Mouse (Mus musculus): ENCODE results near the gene Acacb.

The Acacb gene

DNA sequence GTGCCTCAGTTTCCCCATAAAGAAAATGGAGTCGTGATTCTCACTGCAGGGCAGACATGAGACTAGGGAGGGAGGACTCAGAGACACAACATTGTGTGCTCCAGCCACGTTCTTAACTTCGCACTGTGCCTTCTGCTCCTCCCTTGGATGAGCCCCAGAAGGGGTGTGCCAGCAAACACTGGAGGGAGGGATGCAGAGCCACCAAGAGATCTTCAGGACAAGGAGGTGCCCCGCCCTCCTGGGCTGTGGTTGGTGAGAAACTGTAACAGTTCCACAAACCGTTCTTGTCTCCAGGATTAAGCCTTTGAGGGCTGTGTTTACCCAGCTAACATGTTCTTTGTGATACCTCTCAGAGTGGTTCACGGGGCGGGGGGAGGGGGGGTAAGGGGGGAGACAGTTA lies 122.3 kb downstream of the Acacb start:
- DNase-seq (ENCODE audit: low read depth): no peak

DNA sequence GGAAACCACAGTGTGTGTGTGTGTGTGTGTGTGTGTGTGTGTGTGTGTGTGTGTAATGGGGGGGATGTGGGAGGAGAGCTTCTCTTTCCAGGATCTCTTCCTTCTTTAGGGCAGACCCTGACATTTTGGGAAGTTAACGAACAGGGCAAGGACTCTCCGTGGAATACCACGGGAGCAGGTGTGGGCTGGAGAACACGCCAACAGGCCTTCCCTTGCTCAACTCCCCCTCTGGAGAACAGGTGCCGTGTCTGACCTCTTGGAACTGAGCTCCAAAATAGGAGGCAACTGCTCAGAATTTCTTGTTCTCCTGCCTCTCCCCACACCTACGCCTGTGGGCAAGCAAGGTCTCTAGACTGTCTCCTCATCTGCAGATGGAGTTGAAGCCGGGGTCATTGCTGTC lies 123.2 kb downstream of the Acacb start:
- DNase-seq (ENCODE audit: low read depth): no peak

DNA sequence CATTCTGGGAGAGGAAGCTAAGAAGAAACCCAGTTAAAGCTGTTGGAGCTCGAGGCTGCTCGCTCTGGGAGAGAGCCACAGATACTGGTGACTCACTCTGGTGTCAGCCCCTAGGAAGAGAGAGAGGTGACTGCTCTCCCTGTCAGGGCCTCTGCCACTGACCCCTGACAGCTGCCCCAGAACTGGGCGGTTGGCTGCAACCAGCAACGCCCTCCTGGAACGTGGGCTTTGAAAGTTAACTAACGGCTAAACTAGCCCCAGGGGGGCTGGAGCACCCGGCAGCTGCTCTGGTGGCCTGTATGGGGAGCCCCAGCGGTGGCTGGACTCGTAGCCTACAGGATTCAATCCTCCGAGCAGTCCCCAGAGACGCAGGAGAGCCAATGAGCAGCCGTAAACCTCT lies 123.6 kb downstream of the Acacb start:
- peak; percentile 47 for DNase-seq (ENCODE audit: low read depth)

DNA sequence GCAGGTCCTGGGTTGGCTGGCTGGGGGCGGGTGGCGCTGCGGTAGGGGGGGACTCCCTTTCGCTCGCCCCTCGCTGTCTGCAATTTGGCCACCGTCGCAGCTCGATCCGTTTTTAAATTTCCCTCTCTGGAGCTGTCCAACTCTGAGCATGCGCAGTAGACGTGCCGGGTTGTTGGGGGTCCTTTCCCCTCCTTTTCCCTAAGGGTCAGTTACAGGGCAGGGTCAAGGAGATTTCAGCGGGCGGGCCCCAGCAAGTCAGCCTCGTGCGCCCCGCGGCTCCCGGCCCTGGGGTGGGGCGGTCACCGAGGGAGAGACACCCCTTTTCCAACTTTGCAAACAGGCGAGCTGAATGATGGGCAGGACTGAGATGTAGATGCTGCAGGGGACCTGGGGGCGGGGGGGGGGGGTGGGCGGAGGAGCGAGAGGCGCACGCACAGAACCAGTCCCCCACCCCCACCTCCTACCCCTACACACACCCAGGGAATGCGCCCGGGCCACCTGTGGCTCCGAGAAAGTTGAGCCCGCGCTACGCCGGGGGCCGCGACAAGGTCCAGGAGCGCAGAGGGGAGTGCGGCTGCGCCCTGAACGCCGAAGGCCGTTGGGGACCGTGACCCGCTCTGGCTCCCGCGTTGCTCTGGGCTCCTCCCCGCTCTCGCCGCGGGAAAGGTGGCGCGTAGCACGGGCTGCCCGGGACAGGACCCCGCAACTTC lies 127.5 kb downstream of the Acacb start, which contains the start of gene Foxn4:
Foxn4 (minus strand) TSS at position 115 of the 710 bp plus-strand sequence.
- no peak for DNase-seq (ENCODE audit: low read depth)

DNA sequence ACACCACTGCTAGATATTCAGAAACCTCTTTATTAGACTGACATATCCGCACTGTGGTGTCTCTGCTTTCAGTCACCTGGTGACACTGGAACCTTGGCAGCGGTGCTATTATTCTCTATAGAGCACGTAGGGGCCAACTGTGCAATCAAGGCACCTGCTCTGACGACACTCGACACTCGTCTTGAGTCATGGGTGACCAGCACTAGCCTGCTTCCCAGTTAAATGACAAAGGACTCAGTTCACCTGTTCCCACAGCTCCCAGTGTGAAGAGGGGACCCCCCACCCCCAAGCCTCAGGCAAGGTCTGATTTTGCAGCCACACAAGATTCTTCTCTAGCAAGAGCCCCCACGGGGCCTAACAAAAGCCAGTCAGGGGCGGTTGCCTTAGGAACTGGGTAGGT lies 129.0 kb downstream of the Acacb start:
- no peak for DNase-seq (ENCODE audit: low read depth)

DNA sequence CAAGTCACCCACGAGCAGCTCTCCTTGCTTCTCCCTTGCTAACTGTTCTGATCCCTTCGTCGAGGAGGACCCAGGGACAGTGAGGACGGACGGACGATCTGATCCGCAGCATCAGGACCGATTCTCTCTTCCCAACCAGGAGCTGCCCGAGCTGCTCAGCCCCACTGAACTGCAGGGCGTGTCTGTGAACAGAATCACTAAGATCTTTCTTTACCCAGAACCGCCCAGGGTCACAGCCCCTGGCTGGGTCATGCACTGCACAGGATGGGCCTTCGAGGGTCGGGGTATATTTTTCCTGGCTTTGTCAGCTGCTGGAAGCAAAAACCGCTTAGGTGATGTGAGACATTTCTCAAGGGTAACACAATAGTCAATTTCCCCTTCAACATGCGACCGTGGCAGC lies 129.7 kb downstream of the Acacb start:
- DNase-seq (ENCODE audit: low read depth): no peak

DNA sequence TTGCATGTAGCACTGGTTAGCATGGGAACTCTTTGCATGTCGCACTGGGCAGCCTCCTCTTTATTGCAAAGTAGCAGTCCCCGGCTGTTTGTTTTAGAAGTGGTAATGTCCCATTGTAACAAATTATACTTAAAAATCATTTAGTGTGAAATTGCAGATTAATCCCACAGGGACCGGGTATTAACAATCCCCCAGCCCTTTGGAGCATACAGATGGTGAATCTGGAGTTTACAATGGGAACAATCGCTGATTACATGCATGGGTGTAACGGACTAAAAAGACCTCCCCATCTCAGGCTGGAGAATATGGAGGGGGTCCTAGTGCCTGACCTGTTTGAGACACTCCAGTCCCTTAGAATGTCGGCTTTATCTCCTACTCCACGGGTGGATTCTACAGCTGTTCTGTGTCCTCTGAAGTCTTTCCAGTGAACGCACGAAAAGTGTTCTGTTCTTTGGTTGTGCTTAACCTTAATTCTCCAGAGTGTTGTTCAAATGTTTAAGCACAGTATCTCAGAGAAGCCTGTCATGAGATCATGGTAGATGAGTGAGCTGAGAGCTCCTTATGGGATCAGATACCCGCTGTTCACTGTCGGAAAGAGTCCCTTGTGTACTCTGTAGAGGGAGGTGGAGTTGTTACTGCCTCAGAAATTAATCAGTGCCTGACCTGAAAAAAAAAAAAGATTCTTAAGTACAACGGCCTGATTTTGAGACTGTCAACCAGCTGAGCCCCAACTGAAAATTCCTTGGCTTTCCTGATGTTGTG lies 133.2 kb downstream of the Acacb start:
- no peak for DNase-seq (ENCODE audit: low read depth)

DNA sequence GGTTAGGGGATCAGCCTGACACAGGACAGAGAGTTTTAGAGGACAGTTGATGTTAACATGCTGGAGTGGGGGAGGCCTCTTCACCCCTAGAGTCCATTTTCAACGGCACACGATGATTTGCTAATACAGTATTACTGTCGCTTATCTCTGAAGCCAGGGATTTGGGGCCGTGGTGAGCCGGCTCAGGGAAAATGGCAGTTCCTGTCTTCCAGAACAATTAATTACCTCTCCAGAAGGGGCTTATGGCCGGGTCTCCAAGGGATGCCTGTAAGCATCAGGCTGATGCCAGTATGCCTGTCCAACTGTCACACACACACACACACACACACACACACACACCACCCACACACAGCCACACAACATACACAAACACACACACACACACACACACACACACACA lies 136.0 kb downstream of the Acacb start:
- no peak for DNase-seq (ENCODE audit: low read depth)

DNA sequence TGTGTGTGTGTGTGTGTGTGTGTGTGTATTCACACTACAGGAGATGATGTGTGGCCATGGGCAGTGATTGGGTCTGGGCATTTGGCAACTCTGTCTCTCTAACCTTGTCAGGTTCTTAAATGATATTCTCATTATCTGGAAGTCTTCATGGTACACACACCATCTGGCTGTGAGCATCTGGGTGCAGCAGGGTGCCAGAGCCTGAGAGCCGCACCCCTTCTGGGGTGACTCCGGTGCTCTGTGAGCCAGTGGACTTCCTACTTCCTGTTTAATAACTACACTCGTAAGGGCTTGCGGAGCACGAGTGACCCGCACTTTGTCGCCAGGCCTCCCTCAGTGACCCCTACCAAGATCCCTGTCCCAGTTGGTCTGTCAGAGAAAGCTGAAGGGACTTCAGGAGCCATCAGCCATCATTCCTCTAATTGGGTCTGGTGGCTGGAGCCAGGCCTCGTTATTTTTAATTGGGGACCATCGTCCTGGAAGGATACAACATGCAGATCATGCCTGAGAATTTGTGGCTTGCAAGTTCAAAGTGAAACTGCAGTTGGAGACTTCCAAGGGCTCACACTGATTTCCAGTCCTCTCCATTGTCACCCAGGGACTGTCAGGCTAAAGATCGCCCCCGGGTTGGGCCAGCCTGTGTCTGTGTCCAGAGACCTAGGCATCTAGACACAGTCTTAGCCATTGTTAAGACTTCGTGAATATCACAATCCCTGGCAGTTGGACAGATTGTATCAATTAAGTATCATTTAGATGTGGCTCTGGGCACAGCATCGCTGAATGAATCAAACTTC lies 138.5 kb downstream of the Acacb start:
- no peak for DNase-seq (ENCODE audit: low read depth)

DNA sequence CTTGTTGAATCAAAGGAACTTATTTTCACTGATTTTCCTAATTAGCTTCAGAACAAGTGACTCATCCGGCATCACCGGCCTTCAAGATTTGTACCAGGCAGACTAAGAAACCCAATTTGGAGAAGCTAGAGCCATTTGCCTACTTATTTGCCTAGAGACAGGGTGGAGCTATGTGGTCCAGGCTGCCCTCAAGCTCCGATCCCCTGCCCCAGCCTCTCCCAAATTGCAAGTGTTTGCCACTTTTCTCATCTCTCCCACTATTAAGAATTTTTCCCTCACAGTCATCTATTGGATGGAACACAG lies 139.0 kb downstream of the Acacb start:
- no peak for DNase-seq (ENCODE audit: low read depth)

DNA sequence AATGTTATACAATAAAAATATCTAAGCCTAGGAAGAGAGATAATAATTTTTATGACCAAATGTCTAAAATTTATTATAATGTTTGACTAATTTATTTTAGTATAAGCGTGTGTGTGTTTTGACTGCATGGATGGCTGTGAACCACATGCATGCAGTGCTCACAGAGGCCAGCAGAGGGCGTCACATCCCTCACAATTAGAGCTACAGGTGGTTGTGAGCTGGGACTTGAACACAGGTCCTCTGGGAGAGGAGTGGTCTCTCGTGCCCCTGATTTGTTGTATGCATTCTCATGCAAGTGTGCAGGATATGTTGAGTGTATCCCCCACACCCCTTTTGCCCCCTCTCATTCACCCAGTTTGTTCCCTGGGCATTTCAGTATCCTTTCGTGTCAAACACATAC lies 139.8 kb downstream of the Acacb start:
- no peak for DNase-seq (ENCODE audit: low read depth)

DNA sequence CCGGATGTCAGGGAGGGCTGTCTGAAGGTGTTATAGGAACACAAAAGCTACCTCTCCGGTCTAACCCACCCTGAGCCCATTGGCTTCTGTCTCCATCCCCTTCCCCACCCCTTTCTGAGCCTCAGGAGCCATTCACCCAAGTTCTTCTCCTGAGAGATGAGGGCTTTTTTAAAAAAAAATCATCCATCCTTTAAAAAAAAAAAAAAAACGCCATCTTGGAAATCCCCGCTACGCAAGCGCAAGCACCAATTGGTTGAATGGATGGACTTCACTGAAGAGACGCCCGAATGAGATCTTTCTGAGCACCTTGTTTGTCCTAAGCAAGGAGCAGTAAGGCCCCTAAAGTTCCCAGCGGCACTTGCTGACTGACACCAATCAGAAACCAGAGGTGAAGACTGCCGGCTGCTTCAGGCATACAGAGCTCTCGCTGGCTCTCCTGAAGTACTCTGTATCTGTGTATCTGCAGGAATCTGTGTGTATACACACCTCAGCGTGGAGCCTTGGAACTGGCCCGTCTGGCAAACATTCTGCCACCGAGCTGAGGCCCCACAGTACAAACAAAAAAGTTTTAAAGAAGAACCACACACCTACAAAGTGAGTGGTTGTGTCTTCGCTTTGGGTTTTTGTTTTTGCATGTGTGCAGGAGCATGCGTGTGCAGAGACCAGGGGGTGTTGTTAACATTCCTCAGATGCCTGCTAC lies 140.7 kb downstream of the Acacb start:
- DNase-seq (ENCODE audit: low read depth): no peak

DNA sequence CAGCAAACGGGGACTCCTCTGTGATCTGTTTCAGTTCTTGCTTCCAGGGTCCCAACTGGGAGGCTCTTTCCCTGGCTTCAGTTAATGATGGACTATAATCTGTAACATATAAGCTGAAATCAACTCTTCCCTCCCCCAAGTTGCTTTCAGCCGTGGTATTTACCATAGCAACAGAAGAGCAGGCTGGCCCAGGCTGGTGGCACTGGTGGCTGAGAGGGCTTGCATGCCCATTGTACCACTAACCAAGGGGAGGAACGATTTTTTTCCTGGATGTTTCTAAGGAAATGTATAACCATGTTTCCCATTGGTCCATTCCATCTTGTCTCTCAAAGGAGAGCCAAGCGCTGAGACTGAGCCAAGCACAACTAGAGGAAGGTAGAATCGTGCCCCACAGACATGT lies 142.1 kb downstream of the Acacb start:
- DNase-seq (ENCODE audit: low read depth): no peak

DNA sequence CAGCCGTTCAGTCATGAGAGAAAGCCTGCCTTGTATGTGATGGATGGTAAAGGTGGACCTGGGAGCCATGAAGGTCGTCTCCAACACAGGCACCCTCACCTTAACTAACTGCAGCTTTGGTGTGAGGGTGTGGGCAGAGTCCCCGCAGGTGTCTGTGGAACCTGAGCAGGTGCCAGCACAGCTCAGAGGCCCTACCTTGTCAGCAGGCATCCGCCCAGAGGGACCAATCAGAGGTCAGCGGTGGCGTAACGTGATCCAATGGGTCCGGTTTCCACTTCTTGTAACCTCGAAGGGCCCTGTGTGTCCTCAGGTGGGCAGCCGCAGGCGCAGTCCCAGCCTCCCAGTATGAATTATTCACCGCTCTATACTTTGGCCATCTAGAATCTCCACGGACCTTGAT lies 142.5 kb downstream of the Acacb start, which contains the start of gene Myo1h:
Myo1h (plus strand) TSS at position 293 of the 400 bp plus-strand sequence.
- no peak for DNase-seq (ENCODE audit: low read depth)

DNA sequence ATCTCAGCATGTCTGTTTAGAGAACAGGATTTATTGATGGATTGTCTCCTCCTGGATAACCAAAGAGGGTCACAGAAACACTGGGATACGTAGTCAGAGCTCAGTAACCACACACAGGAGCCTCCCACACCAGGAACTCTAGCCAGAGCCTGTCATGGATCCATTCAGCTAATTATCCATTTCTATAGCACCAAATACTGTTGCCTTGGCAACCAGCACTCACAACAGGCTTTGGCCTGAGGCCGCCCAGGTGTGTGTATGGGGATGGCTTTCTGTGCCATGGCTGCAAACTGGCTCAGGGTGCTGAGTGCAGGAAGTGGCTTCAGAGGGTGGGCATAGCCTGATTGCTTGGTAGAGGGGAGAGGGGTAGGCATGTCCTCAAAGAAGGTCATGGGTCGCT lies 143.7 kb downstream of the Acacb start:
- no peak for DNase-seq (ENCODE audit: low read depth)

DNA sequence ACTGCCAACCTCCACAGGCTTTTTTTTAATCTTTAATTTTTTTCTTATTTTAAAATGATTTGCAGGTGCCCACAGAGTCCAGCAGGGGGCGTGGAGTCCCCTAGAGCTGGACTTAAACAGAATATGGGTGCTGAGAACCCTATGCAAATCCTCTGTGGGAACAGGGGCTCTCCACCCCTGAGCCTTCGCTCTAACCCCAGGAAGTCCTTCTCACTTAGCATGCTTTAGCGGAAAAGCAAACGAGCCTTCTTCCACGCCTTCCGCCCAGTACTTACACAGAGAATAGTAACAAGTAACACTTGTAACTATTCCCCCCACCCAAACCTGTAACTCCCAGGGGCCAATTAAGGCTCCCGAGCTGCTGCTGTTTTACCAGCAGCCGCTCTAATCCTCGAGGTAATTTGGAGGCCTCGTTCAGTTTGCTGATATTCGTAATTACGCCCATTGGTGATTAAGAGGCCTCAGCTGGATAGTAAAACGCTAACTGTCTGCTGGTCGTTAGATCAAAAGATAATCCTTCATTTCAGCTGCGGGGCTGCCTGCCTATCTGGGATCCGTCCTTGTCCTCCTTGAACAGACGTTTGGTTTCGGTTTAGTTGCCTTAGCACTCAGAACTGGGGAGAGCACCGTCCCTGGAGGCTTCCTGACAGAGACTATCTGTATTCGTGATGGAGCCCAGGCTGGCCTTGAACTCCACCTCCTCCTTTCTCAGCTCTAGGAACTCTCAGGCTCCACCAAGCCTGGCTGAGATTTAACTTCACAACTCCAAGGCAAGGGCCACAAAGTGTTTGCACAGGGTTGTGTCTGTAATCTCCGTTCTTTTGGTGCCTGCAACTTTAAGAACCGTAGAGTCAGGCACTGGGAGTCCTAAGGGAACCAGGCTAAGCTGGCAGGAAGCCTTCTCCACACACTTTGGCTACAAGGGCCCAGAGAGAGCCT lies 150.6 kb downstream of the Acacb start:
- DNase-seq (ENCODE audit: low read depth): peak; percentile 35

DNA sequence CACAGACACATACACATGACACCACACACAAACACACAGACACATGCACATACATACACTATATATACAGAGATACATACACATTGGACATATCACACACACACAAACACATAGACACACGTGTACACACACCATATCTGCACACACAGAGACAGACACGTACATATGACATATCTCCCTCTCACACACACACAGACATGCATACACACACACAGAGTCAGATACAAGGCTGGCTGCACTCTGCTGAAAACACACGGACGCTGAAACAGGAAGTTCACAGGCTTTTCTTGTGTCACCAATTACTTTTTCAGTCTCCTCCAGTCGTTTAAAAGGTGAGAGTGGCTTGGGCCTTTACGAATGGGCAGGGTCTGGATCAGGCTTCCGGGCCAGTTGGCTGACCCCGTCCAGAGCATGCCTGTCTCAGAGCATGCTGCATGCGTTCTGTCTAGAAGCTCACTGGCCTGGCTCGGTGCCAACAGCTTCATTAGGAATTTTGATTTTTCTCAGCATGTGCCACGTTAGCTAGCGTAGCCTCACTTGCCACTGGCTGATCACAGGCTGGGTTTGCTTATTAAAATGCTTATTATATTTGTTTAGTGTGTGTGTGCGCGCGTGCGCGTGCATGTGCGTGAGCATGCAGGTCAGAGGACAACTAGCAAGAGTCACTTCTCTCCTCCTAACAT lies 152.0 kb downstream of the Acacb start:
- DNase-seq (ENCODE audit: low read depth): peak; percentile 13

DNA sequence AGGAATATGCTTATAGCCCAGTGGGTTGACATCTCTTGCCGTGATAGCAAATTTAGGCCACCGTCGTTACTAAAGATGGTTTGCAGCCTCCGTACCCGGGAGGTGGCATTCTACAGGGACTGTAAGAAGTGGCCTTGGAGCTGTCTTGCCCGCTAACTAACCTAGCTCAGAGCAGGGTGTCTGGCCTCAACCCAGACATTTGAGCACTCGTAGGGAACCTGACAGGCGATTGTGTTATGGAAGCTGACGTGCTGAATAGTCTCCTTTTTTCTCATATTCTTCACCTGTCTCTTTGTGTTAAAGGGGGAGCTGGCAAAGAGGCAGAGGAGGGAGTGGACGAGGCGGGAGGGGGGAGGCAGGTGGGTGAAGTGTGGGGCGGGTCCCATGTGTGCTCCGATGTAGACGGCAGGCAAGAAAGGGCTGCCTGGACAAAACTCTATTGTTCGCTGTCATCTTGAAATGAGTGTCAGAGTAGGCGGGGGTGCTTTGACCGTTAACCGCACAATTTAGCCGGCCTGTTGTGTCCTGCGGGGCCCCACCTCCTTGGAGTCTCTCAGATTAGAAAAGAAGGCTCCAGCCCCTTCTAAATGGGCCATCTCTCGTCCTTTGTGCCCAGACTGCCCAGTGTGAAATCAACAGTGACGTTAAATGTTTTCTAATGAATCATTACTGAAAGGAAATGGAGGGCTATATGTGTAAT lies 153.0 kb downstream of the Acacb start:
- DNase-seq (ENCODE audit: low read depth): no peak

DNA sequence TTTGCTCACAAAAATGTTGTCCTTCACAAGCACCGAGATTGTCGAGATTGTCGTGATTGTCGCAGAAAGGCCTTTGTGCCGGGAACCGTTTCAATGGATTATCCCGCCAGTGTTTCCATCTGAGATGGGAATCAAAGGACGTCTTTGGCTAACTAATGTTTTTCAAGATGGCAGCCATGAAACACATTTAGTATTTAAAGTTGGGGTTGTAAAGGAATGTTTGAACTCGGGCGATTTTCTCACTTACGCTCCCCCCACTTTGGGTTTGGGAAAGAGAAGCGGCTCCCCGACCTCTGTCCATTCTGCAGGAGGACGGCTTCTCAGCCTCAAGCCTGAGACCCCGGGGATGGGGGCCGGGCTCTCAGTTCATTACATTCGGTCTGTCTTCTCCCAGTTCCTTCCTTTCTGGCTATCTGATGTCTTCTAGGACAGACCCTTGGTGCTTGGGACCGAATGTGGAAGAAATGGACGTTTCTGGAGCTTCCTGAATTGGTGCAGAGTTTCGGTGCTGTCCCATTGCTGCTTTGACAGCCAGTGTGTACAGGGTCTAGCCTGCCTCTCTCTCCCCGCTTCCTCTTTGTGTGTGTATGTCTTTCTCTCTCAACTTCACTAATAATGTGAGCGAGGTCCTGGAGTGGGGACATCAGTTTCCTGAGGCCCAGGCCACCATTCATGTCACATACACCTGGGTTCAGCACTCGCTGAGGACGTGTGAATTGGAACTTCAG lies 153.7 kb downstream of the Acacb start:
- DNase-seq (ENCODE audit: low read depth): no peak

Measured in NIH3T3 (cell line).